Mouse (Mus musculus) B cell, adult 2 months (primary cell): ENCODE results near the gene Prkca.

ENCODE experiments used
- DNase-seq, 2 experiments: peaks; one replicate each; pipeline ENCODE4 v3.0.0; 2022

Prkca gene

DNA sequence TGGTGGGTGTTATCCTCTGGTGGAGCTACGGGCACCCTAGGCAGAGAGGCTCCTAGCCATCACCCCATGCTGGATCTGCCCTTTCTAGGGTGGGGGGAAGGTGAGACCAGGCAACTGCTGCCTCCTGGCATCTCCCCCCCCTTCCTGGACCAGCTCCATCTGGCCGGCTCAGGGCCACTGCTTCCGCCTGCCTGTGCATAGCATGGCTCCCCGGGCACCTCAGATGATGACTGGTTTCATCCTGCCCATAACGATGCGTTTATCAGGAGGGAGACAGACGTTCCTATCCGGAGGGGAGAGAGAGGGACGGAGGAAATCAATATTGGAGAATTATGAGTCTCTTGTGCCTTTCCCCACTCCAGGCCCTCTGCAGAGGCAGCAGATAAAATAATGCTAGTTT lies 438.4 kb downstream of the Prkca start:
- no peak for DNase-seq

DNA sequence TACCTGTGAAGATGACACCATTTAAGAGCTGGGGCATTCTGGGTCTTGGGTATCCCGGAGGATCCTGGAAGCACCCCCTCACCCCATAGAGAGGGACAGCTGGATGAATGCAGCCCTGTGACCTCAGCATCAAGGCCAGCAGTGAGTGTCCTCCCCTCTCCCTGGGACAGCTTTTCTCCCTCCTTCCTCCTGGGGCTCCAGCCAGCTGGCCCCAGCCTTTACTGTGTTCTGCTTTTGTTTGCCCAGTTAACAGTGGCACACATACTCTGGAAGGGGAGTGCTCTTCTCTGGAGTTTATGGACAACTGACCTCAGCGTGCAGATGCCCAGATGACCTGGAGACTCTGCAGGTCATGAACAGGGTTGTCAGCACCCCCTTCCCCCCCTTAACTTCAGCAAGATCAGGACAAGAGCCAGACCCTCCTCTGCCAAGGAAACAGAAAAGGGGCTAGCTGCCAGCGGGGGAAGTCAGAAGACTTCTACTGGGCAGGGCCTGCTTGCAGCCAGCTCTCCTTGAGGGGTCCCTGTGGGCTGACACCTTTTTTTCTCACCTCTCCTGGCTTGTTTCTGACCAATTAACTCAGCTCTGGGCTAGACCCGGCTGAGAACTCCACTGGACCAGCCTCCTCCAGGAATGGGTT lies 439.6 kb downstream of the Prkca start:
- no peak for DNase-seq

DNA sequence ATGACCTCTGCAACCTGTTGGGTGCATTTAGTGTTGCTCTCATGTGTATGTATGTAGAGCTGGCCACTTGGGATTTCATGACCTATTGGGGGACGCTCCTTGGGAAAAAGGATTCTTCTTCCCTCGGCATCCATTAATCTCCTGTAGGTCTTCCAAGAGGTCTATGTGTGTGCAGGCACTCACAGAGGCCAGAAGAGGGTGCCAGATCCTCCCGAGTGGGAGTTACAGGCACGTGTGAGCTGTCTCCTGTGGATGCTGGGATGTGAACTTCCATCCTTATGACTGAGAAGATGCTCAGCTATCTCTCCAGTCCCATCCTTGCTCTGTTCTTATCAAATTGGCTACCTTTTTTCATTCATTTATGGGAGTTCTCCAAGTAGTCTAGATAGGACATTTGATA lies 443.3 kb downstream of the Prkca start:
- no peak for DNase-seq

DNA sequence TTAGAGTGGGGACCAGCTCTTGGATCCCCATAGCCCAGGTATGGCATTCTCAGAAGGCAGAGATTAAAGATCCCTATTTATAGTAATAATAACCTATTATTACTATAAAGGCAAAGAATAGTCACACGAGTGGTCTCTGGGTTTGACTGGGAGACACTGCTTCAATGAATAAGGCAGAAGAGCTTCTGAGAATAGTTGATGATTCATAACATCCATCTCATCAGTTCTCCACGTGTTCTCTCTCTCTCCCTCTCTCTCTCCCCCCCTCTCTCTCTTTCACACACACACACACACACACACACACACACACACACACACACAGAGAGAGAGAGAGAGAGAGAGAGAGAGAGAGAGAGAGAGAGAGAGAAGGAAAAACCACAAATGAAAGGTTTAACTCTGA lies 445.0 kb downstream of the Prkca start:
- DNase-seq: no peak

DNA sequence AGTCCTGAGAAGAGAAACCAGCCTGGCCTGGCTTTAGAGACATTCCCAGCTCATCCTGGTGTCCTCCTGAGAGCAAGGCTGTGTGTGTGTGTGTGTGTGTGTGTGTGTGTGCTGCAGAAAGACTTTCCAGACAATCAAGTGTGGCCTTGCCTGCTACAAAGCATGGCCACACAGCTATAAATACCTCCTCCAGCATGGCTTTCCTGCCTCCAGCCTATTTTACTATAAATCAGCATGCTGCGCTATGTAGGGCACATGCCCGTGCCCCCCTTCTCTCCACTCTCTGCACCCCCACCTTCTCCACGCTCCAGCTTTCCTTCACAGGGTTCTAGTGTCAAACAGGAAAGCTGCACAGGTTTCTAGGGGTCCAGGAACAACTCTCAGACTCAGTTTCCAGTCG lies 448.1 kb downstream of the Prkca start:
- DNase-seq: no peak

DNA sequence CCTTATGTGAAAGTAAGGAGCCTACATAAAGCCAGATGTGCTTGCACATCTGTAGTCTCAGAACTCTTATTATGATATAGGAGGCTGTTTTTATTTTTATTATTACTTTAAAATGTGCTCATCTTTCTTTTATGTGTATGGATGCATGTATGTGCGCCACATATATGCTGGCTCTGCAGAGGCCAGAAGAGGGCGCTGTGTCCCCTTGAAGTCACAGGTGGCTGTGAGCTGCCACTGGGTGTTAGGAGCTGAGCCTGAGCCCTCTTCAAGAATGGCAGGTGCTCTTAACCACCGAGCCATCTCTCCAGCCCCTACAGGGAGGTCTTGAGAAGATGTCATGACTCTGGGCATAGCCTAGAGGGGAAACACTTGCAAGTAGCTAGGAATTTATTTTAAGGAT lies 452.4 kb downstream of the Prkca start:
- DNase-seq: peak; percentile 14 to 20

DNA sequence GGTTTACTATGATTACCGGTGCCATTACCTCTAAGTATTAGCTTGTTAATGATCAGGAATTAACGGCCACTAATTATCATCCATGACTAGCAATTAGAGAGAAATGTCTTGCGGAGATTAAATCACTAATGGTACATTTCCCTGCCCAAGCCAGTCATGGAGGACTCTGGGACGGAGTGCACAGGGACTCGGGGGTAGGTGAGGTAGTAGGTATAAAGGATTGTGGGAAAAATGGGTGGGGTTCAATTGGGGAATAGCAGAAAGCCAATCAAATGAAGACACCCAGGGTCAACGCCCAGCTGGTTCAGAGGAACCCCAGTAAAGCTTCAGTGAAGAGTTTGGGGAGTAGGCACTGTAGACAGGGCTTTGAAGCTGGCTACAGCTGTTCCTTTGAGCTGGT lies 456.4 kb downstream of the Prkca start:
- DNase-seq: no peak
